Mouse (Mus musculus) mature B cell (primary cell): ENCODE data around the gene Cwh43.

Experiments
- in situ Hi-C: fragments of 300-500 bp; cut with MboI; formaldehyde crosslinking; loops from 2 replicates; pipeline ENCODE4 v1.14.3; 2019

Gene Cwh43

DNA sequence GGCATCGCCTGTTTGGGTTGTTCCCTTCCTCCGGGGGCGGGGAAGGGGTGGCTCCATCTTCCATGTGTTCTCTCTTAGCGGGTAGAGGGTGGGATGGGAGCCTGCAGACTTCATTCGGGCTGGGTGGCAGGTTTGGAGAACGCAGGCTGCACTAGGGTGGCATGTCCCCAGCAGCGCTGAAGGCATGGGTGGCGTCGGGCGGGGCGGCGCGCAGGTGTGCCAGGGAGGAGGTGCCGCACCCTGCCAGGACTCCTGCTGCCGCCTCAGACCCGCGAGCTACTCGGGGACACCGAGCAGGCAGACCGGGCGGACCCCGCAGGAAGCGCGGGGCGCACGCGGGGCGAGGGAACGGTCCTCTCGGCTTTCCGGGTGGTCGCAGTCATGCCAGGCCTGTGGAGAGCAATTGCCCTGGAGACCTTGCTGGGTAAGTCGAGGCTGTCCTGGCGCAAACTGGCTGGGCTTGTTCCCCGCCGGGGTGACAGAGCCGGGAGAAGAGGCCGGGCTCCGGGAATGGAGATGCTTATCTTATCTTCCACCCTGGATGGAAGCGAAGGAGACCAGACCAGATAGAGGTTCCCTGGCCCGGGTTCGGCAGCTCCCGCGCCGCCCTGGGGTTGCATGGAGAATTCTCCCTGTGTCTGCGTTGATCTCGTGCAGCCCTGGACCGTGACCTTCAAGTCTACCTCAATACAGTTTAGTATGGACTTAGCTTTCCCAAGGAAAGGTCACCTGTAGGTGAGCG, at the start of gene Cwh43:
Gene Cwh43 (plus strand): TSS at position 95 of the 742 bp plus-strand sequence.
- in situ Hi-C loops, result no loop called here

GRCm38 (mm10) chr5:73359134-73359751, 46.6 kb upstream of the Cwh43 start:
- in situ Hi-C loops, result no loop called here

- in situ Hi-C loops, result no loop called here
Observed at GRCm38 (mm10) chr5:73359752-73360141, 46.1 kb upstream of the Cwh43 start.

GRCm38 (mm10) chr5:73360240-73360639, 45.6 kb upstream of the Cwh43 start:
- in situ Hi-C loops, result no loop called here

GRCm38 (mm10) chr5:73362338-73362737, 43.5 kb upstream of the Cwh43 start:
- in situ Hi-C loops, result no loop called here

DNA sequence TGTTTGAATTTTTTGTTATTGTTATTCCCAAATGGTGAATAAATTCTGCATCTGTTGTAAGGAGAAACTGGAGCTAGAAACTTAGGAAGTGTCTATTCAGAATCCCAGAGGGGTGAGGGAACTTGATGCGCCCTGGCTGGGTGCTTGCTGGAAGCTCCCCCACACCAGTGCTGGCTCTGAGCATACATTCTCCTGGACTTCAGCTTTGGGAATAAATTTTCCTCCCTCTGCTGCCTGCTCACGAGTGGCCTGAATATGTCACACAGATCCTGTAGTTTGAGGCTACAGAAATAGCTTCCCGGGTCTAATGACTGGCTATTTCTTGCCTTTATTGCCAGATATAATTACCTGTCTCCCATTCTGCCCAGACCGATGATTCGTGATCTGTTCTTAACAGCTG, 43.1 kb upstream of the Cwh43 start:
- in situ Hi-C loops, result no loop called here

- in situ Hi-C loops, result no loop called here
Observed at GRCm38 (mm10) chr5:73364107-73364864, 41.6 kb upstream of the Cwh43 start.

GRCm38 (mm10) chr5:73367906-73368305, 38.0 kb upstream of the Cwh43 start:
- in situ Hi-C loops, result no loop called here

DNA sequence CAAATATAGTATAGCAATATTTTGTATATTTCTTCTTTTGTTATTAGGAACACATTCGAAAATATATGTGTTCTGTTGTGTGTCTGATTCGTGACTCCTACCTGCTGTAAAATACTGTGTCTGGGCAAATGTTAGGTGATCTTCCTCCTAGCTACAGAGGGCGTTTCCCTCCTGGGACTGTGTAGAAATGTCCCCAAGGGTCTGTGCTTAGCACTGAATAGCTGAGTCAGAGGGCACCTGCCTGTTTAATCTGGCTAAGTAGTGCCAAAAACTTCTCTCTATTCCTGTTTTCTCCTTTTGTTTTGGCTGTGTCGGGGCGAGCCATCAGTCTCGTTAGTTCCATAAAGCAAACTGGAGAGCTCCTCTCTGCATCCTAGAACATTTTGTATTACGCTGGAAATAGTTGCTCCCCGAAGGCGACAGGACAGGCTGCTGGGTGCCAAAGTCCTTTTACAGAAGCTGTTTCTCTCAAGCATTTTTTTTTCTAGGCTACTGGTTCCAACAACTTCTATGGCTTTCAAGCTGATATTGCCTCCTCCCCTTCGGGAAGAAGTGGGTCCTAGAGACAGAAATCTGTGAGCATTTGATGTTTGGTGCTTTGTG, 36.9 kb upstream of the Cwh43 start:
- in situ Hi-C loops, result no loop called here

DNA sequence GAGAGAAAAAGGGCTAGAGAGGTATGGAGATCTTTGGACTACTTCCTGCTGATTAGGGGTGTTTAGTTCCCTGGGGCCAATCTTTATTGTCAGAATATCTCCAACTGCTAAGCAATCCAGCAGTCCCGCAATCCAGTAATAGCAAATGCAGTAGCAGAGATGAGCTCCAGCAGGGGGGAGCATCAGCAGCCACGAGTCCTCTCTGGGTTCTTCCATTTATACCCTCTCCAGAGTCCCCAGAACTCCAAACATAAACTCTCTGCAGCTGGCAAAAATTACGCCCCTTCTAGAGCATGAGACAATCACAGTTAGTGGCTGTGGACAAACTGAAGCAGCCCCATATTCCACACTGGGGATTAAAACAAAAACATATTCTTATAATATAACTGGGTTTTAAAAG, 36.1 kb upstream of the Cwh43 start:
- in situ Hi-C loops, result no loop called here

- in situ Hi-C loops, result no loop called here
Observed at GRCm38 (mm10) chr5:73372601-73373000, 33.3 kb upstream of the Cwh43 start.

DNA sequence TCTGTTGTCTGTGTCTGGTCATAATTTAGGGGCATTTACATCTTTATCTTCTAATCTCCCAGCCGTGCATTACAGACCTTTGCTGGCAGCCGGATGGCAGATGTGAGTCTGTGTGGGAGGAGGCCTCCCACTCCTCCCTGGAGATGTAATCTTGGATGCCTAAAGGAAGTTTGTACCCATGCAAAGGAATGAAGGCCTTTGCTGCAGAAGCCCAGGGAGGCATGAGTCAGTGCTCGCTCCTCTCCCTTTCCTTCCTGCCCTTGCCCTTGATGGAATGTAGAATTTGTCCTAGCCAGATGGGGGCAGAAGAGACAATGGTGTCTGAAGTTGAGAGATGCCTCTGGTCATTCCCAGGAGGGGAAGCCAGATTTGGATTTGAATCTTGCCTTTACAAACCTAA, 32.7 kb upstream of the Cwh43 start:
- in situ Hi-C loops, result no loop called here

GRCm38 (mm10) chr5:73376041-73376440, 29.8 kb upstream of the Cwh43 start:
- in situ Hi-C loops, result no loop called here

GRCm38 (mm10) chr5:73376491-73376890, 29.4 kb upstream of the Cwh43 start:
- in situ Hi-C loops, result no loop called here

- in situ Hi-C loops, result loop anchor here (10.0 kb wide), 2 partner anchors 245 to 395 kb away; no protein-coding TSS in a partner anchor
Observed at GRCm38 (mm10) chr5:73379908-73380307, 26.0 kb upstream of the Cwh43 start.

DNA sequence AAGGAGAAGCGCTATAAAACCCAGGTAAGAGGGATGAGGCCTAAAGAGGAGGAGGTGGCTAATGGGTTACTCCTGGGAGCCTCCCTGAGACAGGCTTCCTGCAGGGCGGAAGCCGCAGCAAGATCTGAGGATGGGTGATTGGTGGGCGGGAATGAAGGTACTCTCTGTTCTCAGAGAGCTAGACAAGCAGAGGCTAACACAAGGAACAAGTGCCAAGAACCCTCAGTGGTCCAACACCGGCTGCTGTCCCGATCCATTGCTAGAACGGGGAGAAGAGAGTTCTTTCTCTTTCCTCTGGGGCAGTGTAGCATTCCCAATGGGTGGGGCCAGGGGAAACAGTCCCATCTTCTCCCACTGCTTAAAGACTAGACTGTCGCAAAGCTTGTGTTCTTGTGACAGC, 25.0 kb upstream of the Cwh43 start:
- in situ Hi-C loops, result loop anchor here (10.0 kb wide), 2 partner anchors 246 to 396 kb away; no protein-coding TSS in a partner anchor

- in situ Hi-C loops, result loop anchor here (10.0 kb wide), 2 partner anchors 247 to 397 kb away; no protein-coding TSS in a partner anchor
Observed at GRCm38 (mm10) chr5:73381510-73381909, 24.4 kb upstream of the Cwh43 start.

- in situ Hi-C loops, result loop anchor here (10.0 kb wide), 2 partner anchors 247 to 397 kb away; no protein-coding TSS in a partner anchor
Observed at GRCm38 (mm10) chr5:73381976-73382540, 23.8 kb upstream of the Cwh43 start.

GRCm38 (mm10) chr5:73382737-73383646, 22.9 kb upstream of the Cwh43 start:
- in situ Hi-C loops, result loop anchor here (10.0 kb wide), 2 partner anchors 248 to 398 kb away; no protein-coding TSS in a partner anchor

DNA sequence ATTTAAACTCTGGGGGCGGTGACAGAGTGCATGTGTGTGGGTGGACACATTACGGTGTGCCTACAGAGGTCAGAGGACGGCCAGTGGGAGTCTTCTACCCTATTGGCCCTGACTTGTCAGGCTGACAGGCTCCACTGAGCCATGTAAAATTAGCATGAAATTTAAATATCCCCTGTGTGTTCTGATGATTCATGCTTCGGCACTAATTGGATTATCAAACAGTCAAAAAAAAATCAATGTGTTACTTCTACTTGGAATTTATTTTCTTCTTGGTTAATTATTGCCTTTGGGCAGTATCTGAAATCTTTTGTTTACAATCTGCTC, 22.3 kb upstream of the Cwh43 start:
- in situ Hi-C loops, result loop anchor here (10.0 kb wide), 2 partner anchors 249 to 399 kb away; no protein-coding TSS in a partner anchor

GRCm38 (mm10) chr5:73393041-73393440, 12.8 kb upstream of the Cwh43 start:
- in situ Hi-C loops, result no loop called here
